ENCODE assay signal across 8 mouse cellular contexts in the genomic region with DNA sequence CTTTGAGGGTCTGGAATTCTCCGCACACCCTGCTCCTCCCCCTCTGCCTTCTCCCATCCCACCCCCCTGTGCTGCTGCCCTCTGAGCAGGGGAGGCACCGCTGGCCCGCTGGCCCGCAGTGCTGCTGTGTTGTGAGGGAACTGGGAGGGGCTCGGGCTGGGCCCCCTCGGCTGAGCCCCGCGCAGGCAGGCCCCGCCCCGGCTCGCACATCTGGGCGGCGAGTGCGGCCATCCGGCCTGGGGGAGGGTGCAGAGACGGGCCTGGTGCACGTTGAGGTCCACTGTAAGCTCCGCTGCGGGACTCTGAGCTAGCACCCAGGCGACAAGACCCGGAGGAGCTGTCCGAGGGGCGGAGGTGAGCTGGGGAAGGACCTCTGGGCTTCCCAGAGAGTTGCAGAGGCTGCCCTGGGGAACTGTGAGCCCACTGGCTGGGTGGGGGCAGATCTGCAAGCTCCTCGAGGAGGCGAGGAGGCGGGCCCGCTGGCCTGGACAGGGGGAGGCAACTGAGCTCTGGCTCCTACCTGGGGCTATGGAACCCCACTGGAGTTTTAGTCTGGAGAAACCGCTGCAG. TPM values are rescaled to one million over a fixed set of nuclear protein-coding genes. Genes with fewer than 3 reads are reported as not detected.
DNase-seq lines count a peak whose midpoint lies in the region; ATAC-seq and TF ChIP-seq lines count a peak whose summit lies in the region.

A gene (plus strand): TSS at position 120 of the 570 bp plus-strand sequence.

- peak; percentile 53 to 72 for DNase-seq in adrenal gland, adult (ENCODE audit: inconsistent age in 2 of 2, low spot score in 1 of 2)
- no peak for DNase-seq in adrenal gland, adult 8-10 months
- peak; percentile 87 for DNase-seq in kidney, postnatal 10 days
- DNase-seq in lung, postnatal 4 days: peak; percentile 80 to 88

- H3K4me3 ChIP-seq in embryonic fibroblast, embryonic 13.5 days (ENCODE audit: insufficient read depth, low read length): peak within 1 kb of the TSS; percentile 55
- peak within 1 kb of the TSS; percentile 63 for H3K4me3 ChIP-seq in heart, embryonic 15.5 days
- peak within 1 kb of the TSS; percentile 65 for H3K4me3 ChIP-seq in stomach, embryonic 15.5 days (replicated peaks)

- no peaks in the 10 kb centered on the region for H3K36me3 ChIP-seq in heart, embryonic 15.5 days
- H3K36me3 ChIP-seq in stomach, embryonic 15.5 days: no peaks in the 10 kb centered on the region

- WGBS in heart, embryonic 15.5 days: 2% methylated on average over 28 of the region's 28 CpGs
- WGBS in stomach, embryonic 15.5 days: 3% methylated on average over 28 of the region's 28 CpGs

- H3K27ac ChIP-seq in embryonic fibroblast, embryonic 13.5 days (ENCODE audit: insufficient read depth, low read length): no peak within 1 kb of the TSS
- H3K27ac ChIP-seq in heart, embryonic 15.5 days: peak within 1 kb of the TSS; percentile 76
- peak within 1 kb of the TSS; percentile 75 for H3K27ac ChIP-seq in stomach, embryonic 15.5 days

- TF ChIP-seq CTCF in embryonic fibroblast, embryonic 13.5 days (IDR thresholded peaks at IDR 0.05; ENCODE audit: borderline replicate concordance, insufficient read depth, low read length): no peak

- peak; percentile 73 for TF ChIP-seq POLR2A in embryonic fibroblast, embryonic 13.5 days (IDR thresholded peaks at IDR 0.05; ENCODE audit: low read depth, low read length)

- peak within 1 kb of the TSS; percentile 86 for H3K4me2 ChIP-seq in heart, embryonic 15.5 days
- peak within 1 kb of the TSS; percentile 75 for H3K4me2 ChIP-seq in stomach, embryonic 15.5 days

- no peaks in the 10 kb centered on the region for H3K27me3 ChIP-seq in heart, embryonic 15.5 days
- H3K27me3 ChIP-seq in stomach, embryonic 15.5 days (replicated peaks): no peaks in the 10 kb centered on the region

- peak within 1 kb of the TSS; percentile 73 for H3K9ac ChIP-seq in heart, embryonic 15.5 days
- peak within 1 kb of the TSS; percentile 60 for H3K9ac ChIP-seq in stomach, embryonic 15.5 days

- ATAC-seq in heart, embryonic 15.5 days (replicated peaks; ENCODE audit: insufficient number of reproducible peaks, insufficient read depth, low FRiP score, low read depth): peak; percentile 91
- peak; percentile 89 for ATAC-seq in stomach, embryonic 15.5 days (ENCODE audit: insufficient read depth, low FRiP score, low read depth)
- ATAC-seq in activated CD4-positive, CD25-positive, alpha-beta regulatory T cell, adult 4 months: no peak

- H3K4me1 ChIP-seq in embryonic fibroblast, embryonic 13.5 days (ENCODE audit: control insufficient read depth, insufficient read depth, low read length): no peaks in the 10 kb centered on the region; the same call in 1 of the 2 replicates
- peaks cover 18% of the 10 kb centered on the region for H3K4me1 ChIP-seq in heart, embryonic 15.5 days (replicated peaks)
- H3K4me1 ChIP-seq in stomach, embryonic 15.5 days: peaks cover 26% of the 10 kb centered on the region

- H3K9me3 ChIP-seq in heart, embryonic 15.5 days (replicated peaks): no peaks in the 10 kb centered on the region
- no peaks in the 10 kb centered on the region for H3K9me3 ChIP-seq in stomach, embryonic 15.5 days

RNA-seq across cellular contexts. Expression of the gene that starts here (rescaled TPM):
- 10 to 100 TPM in 2 of 4 experiments, 1 to 10 TPM in 2; 8.1 to 16.8 (median 10.4) TPM for total RNA-seq in adrenal gland, adult 8-10 months (2022)
- 7.3 and 8.6 TPM in 2 replicates for polyA plus RNA-seq in embryonic fibroblast, embryonic 13.5 days (2011; ENCODE audit: insufficient read length, low read depth, missing spikeins)
- polyA plus RNA-seq in heart, embryonic 15.5 days (2015; fragmentation: Nextera tagmentation; extraction: Ambion mirVana): 10.0 and 11.4 TPM in 2 replicates
- 16.9 TPM in 2 replicates for polyA plus RNA-seq in stomach, embryonic 15.5 days (2015; fragmentation: Nextera tagmentation; extraction: Ambion mirVana)
- under 1 TPM; 0.13 to 0.19 TPM for polyA plus RNA-seq in activated CD4-positive, CD25-positive, alpha-beta regulatory T cell, adult 4 months (2017; shearing (Covaris generic))
